Mouse (Mus musculus): ENCODE data around the gene 1700012B09Rik. TPM values are rescaled to one million over a fixed set of nuclear protein-coding genes. Genes with fewer than 3 reads are reported as not detected.

1700012B09Rik gene
- polyA plus RNA-seq (2014; fragmentation: Illumina TruSeq; extraction: RNeasy Lipid Tissue Mini Kit (QIAGEN cat#74804); ENCODE audit: low replicate concordance) = not detected

DNA sequence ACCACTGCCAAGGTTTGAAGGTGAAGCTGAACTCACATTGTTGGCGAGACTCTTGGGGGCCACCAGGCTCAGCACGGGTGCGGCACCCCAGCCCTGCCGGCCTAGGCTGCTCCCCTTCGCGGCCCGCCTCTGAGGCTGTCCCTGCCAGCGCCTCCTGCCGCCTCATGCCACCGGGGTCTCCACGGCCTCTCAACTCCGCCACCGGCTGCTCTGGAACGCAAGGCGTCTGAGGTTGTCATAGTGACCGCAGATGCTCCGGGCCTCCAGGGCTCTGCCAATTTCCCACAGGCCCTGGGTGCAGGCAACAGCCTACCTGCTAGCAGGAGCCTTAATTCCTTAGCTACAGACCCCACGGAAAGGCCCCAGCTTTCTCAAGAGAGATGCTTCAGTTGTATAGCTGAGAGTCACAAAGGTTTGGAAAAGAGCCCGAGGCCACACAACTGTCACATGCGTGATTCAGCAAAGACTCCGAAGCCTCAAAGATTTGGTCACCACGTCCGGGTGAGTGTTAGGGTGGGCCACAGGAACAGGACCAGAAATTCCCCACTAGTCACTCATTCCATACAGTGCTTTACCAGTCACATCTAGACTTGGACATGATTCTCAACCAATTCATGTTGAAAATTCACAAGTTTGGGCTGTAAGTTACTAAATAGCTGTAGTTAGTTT, at the start of gene 1700012B09Rik:
Gene 1700012B09Rik, minus strand, starts transcription at position 228 of the 669 bp plus-strand sequence.

DNA sequence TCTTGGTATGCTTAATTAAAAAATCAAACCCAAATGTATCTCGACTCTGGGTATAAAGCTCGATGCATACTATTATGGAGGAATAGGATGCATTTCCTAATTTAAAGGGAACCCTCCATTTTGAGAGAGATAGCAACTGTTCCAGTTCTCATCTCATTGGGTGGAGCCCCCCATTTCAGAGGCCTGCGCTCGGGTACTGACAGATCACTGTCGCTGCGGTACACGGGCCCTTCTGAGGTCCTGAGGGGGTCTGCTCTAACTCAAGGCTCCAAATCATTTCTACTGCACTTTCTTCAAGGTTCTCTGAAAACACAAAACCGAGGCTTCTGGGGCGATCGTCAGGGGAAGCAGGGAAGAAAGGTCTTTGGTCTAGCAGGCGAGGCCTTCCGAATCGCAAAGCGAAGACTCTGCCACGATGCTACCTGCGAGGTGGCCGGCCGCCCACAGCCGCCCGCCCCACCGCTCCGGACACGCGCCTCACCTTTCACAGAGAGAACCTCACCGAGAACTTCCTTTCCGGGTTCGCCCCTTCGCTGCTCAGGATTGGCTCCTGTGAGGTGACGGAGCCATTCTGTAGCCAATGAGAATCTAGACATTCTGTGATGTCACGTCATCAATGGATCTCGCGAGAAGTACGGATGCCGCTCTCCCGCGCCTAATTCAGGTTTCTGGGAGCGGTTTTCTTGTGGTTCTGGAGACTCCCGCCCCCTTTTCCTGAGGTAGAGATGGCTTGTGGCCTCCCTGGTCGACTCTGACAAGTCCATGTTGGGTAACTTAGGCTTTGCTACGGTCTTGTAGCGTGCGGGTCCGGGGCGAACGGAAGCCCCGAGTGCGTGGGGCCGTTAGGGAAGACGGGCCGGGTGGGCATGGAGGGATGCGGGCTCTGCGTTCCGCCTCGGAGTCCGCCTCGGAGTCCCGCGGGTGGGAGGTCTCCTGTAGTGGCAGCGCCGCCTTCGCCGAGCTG, 13.5 kb upstream of the 1700012B09Rik start, which contains the start of the genes Mre11a and Ankrd49:
Gene Mre11a, plus strand, starts transcription at position 616 of the 964 bp plus-strand sequence.
Gene Ankrd49, minus strand, starts transcription at position 818 of the 964 bp plus-strand sequence.

DNA sequence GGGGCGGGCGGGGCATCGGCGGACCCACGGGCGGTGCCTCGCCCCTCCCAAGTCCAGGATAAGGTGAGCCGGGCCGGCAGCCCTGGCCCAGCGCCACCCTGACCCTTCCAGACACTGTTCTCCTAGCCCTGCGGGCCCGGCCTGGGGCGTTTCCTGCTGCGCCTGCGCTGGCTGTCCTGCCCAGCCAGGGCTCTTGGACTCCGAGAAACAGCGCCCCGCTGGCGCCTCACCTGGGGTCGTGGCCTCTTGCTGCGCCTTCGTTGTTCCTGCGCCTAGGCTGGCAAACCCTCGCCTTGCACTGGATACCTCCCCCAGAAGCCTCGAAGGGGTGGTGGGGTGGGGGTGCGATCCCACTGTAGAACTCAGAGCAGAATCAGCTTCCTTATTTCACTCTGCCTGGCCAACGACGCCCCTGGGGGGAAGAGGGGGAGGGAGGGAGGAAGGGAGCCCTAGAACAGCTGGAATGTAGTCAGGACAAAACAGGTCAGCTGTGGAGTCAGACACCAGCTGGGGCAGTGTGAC, 18.8 kb downstream of the 1700012B09Rik start, which contains the start of gene Fut4:
Gene Fut4, minus strand, starts transcription at position 393 of the 522 bp plus-strand sequence.

DNA sequence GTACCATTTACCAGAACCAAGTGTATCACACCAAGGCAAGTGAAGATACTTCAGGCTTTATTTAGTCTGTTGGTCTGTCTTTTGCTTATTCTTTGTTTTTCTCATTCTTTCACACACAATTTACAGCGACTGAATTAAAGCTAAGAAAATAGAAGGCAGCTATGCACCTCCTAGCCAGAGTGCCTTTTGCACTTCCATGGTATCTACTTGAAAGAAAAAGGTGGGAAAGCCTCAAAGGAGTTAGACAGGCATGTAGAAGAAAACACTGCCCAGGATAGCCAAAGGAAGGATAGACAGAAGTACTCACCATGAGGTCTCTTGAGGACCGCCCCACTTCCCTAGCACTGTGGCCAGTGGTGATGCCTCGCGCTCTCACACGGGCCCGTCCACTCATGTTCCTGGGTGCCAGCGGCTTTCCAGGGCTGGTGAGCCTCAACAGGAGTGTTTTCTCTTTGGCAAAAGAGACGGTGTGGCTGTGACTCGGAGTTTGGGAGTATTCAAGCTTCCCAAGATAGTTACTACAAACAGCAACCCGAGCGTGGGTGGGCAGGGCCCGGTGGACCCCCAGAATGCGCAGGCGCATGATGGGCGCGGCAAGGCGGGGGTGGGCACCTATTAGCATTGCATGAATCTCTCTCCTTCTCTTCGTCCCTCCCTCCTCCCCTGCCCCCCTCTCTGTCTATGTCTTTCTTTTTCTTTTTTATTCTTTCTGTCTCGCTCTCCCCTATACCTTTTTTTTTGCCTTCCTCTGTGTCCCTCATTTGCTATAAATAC, 30.5 kb downstream of the 1700012B09Rik start, which contains the start of gene Piwil4:
Gene Piwil4, minus strand, starts transcription at position 583 of the 774 bp plus-strand sequence.

Other genes starting within 250 kb of the 1700012B09Rik start
- 2.0 TPM for gene Amotl1, start 126.0 kb downstream of the 1700012B09Rik start, polyA plus RNA-seq (2014; fragmentation: Illumina TruSeq; extraction: RNeasy Lipid Tissue Mini Kit (QIAGEN cat#74804); ENCODE audit: low replicate concordance)
- 0.93 TPM for gene Piwil4, start 30.3 kb downstream of the 1700012B09Rik start, polyA plus RNA-seq (2014; fragmentation: Illumina TruSeq; extraction: RNeasy Lipid Tissue Mini Kit (QIAGEN cat#74804); ENCODE audit: low replicate concordance)
- 23.1 TPM for gene Fut4, start 18.6 kb downstream of the 1700012B09Rik start, polyA plus RNA-seq (2014; fragmentation: Illumina TruSeq; extraction: RNeasy Lipid Tissue Mini Kit (QIAGEN cat#74804); ENCODE audit: low replicate concordance)
- gene Mre11a, start 13.6 kb upstream of the 1700012B09Rik start, polyA plus RNA-seq (2014; fragmentation: Illumina TruSeq; extraction: RNeasy Lipid Tissue Mini Kit (QIAGEN cat#74804); ENCODE audit: low replicate concordance) = 16.7 TPM
- 52.8 TPM for gene Ankrd49, start 13.8 kb upstream of the 1700012B09Rik start, polyA plus RNA-seq (2014; fragmentation: Illumina TruSeq; extraction: RNeasy Lipid Tissue Mini Kit (QIAGEN cat#74804); ENCODE audit: low replicate concordance)
- 0.15 TPM for gene Gpr83, start 89.2 kb upstream of the 1700012B09Rik start, polyA plus RNA-seq (2014; fragmentation: Illumina TruSeq; extraction: RNeasy Lipid Tissue Mini Kit (QIAGEN cat#74804); ENCODE audit: low replicate concordance)
- gene Izumo1r, start 132.9 kb upstream of the 1700012B09Rik start, polyA plus RNA-seq (2014; fragmentation: Illumina TruSeq; extraction: RNeasy Lipid Tissue Mini Kit (QIAGEN cat#74804); ENCODE audit: low replicate concordance) = not detected

All from small intestine, adult 10 weeks (tissue).